Mouse (Mus musculus): ENCODE measurements at regions not wholly inside any gene's neighbourhood (a gene's known extent, or its start where the extent isn't known, plus 50 kb on each side); places are given as distances from the start of the nearest gene placed in this dataset.

DNA sequence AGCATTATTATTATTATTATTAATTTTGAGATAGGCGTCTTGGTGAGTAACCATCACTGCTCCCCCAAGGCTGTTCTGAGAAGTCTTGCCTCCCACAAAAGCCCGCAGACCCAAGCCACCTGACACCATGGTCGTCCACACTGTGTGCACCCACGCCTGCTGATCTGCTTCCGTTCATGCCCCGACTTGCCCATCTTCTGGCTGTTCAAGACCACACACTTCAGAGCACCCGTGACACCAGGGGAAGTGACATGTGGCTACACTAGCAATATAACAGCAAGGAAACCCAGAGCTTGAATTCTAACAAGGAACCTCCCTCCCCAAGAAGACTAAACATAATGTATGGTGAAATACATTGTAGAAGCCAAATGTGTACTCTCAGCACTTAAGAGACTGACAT is 82.6 kb upstream of the Hes1 start:
- TF ChIP-seq CTCF (IDR thresholded peaks at IDR 0.05; ENCODE audit: insufficient read depth, low read depth, low read length) (no peak), POLR2A (IDR thresholded peaks at IDR 0.05; ENCODE audit: insufficient read depth, low read depth, low read length) (no peak)
